Mouse (Mus musculus): ENCODE data around the gene Stoml3. TPM values are rescaled to one million over a fixed set of nuclear protein-coding genes. Genes with fewer than 3 reads are reported as not detected.

Gene Stoml3
- not detected in 2 replicates for polyA plus RNA-seq (2016; fragmentation: Nextera tagmentation; extraction: Ambion mirVana)

GRCm38 (mm10) chr3:53488353-53488752 is at the start of gene Stoml3:
Gene Stoml3, plus strand, starts transcription at chr3:53488653.
- no peak for ATAC-seq (ENCODE audit: low FRiP score)
- Histone ChIP-seq H3K4me1 (no peaks in the 10 kb centered on the region), H3K36me3 (replicated peaks) (no peaks in the 10 kb centered on the region), H3K9me3 (no peaks in the 10 kb centered on the region), H3K4me2 (no peak within 1 kb of the TSS), H3K27me3 (no peaks in the 10 kb centered on the region), H3K27ac (no peak within 1 kb of the TSS), H3K4me3 (replicated peaks) (no peak within 1 kb of the TSS), H3K9ac (no peak within 1 kb of the TSS)
- WGBS: 73% methylated on average over 6 of the region's 6 CpGs

- H3K27me3 ChIP-seq: no peaks in the 10 kb centered on the region
- H3K4me1 ChIP-seq: peaks cover 7% of the 10 kb centered on the region; the same call in 1 of the 2 replicates
- no peaks in the 10 kb centered on the region for H3K9me3 ChIP-seq
- peaks cover 14% of the 10 kb centered on the region for H3K36me3 ChIP-seq (replicated peaks)
- ATAC-seq (ENCODE audit: low FRiP score): peak; percentile 69; the same call in 1 of the 2 replicates
- H3K27ac ChIP-seq: no peak overlapping the region
- no peak overlapping the region for H3K9ac ChIP-seq
- 74% methylated on average over 5 of the region's 5 CpGs for WGBS
- H3K4me2 ChIP-seq: no peak overlapping the region
- H3K4me3 ChIP-seq (replicated peaks): no peak overlapping the region
These were observed 42.9 kb upstream of the Stoml3 start for GRCm38 (mm10) chr3:53445540-53445939.

- peaks cover 26% of the 10 kb centered on the region for H3K36me3 ChIP-seq (replicated peaks)
- H3K4me2 ChIP-seq: no peak overlapping the region
- no peaks in the 10 kb centered on the region for H3K27me3 ChIP-seq
- no peak for ATAC-seq (ENCODE audit: low FRiP score)
- no peak overlapping the region for H3K27ac ChIP-seq
- peaks cover 7% of the 10 kb centered on the region; the same call in 1 of the 2 replicates for H3K4me1 ChIP-seq
- H3K9ac ChIP-seq: no peak overlapping the region
- WGBS: 82% methylated on average over 3 of the region's 3 CpGs
- no peaks in the 10 kb centered on the region for H3K9me3 ChIP-seq
- no peak overlapping the region for H3K4me3 ChIP-seq (replicated peaks)
These were observed 41.7 kb upstream of the Stoml3 start for GRCm38 (mm10) chr3:53446801-53447200.

- Histone ChIP-seq H3K9ac (no peak overlapping the region), H3K4me3 (replicated peaks) (no peak overlapping the region), H3K27ac (no peak overlapping the region), H3K4me2 (no peak overlapping the region), H3K4me1 (peaks cover 7% of the 10 kb centered on the region; the same call in 1 of the 2 replicates), H3K27me3 (no peaks in the 10 kb centered on the region), H3K36me3 (replicated peaks) (peaks cover 39% of the 10 kb centered on the region), H3K9me3 (no peaks in the 10 kb centered on the region)
- 33% methylated on average over 2 of the region's 2 CpGs for WGBS
- peak; percentile 79 for ATAC-seq (ENCODE audit: low FRiP score)
These were observed 40.2 kb upstream of the Stoml3 start for GRCm38 (mm10) chr3:53448208-53448607.

GRCm38 (mm10) chr3:53450666-53451065 is 37.8 kb upstream of the Stoml3 start:
- Histone ChIP-seq H3K27ac (no peak overlapping the region), H3K4me3 (replicated peaks) (no peak overlapping the region), H3K9me3 (no peaks in the 10 kb centered on the region), H3K4me2 (no peak overlapping the region), H3K27me3 (no peaks in the 10 kb centered on the region), H3K36me3 (replicated peaks) (peaks cover 64% of the 10 kb centered on the region), H3K4me1 (0 out of 2 replicates have a peak, but pooled peaks cover under 1% of the 10 kb centered on the region), H3K9ac (no peak overlapping the region)
- no peak for ATAC-seq (ENCODE audit: low FRiP score)
- 92% methylated on average over 11 of the region's 11 CpGs for WGBS

GRCm38 (mm10) chr3:53452351-53452750 is 36.1 kb upstream of the Stoml3 start:
- H3K9me3 ChIP-seq: no peaks in the 10 kb centered on the region
- no peak overlapping the region for H3K27ac ChIP-seq
- H3K9ac ChIP-seq: no peak overlapping the region
- peaks cover 80% of the 10 kb centered on the region for H3K36me3 ChIP-seq (replicated peaks)
- no peak overlapping the region for H3K4me2 ChIP-seq
- no peaks in the 10 kb centered on the region for H3K27me3 ChIP-seq
- no peak overlapping the region for H3K4me3 ChIP-seq (replicated peaks)
- ATAC-seq (ENCODE audit: low FRiP score): no peak
- WGBS: 92% methylated on average over 10 of the region's 10 CpGs
- H3K4me1 ChIP-seq: no peaks in the 10 kb centered on the region

- WGBS: 97% methylated on average over 7 of the region's 7 CpGs
- ATAC-seq (ENCODE audit: low FRiP score): no peak
These were observed 35.1 kb upstream of the Stoml3 start for GRCm38 (mm10) chr3:53453346-53453745.

GRCm38 (mm10) chr3:53454005-53454404 is 34.4 kb upstream of the Stoml3 start:
- H3K27ac ChIP-seq: no peak overlapping the region
- no peak overlapping the region for H3K4me3 ChIP-seq (replicated peaks)
- H3K4me1 ChIP-seq: no peaks in the 10 kb centered on the region
- WGBS: 93% methylated on average over 6 of the region's 6 CpGs
- H3K9ac ChIP-seq: no peak overlapping the region
- no peak overlapping the region for H3K4me2 ChIP-seq
- H3K36me3 ChIP-seq (replicated peaks): peaks cover 86% of the 10 kb centered on the region
- no peaks in the 10 kb centered on the region for H3K27me3 ChIP-seq
- no peak for ATAC-seq (ENCODE audit: low FRiP score)
- H3K9me3 ChIP-seq: no peaks in the 10 kb centered on the region

More at GRCm38 (mm10) chr3:53453346-53453745, 35.1 kb upstream of the Stoml3 start:
- no peaks in the 10 kb centered on the region for H3K9me3 ChIP-seq
- H3K9ac ChIP-seq: no peak overlapping the region
- no peak overlapping the region for H3K4me3 ChIP-seq (replicated peaks)
- no peaks in the 10 kb centered on the region for H3K27me3 ChIP-seq
- H3K36me3 ChIP-seq (replicated peaks): peaks cover 88% of the 10 kb centered on the region
- H3K4me2 ChIP-seq: no peak overlapping the region
- H3K4me1 ChIP-seq: no peaks in the 10 kb centered on the region
- H3K27ac ChIP-seq: no peak overlapping the region

- H3K9ac ChIP-seq: no peak overlapping the region
- H3K4me1 ChIP-seq: no peaks in the 10 kb centered on the region
- no peak overlapping the region for H3K4me2 ChIP-seq
- no peak for ATAC-seq (ENCODE audit: low FRiP score)
- H3K4me3 ChIP-seq (replicated peaks): no peak overlapping the region
- H3K27ac ChIP-seq: no peak overlapping the region
- 91% methylated on average over 6 of the region's 6 CpGs for WGBS
- no peaks in the 10 kb centered on the region for H3K9me3 ChIP-seq
- peaks cover 81% of the 10 kb centered on the region for H3K36me3 ChIP-seq (replicated peaks)
- no peaks in the 10 kb centered on the region for H3K27me3 ChIP-seq
These were observed 33.9 kb upstream of the Stoml3 start for GRCm38 (mm10) chr3:53454561-53454960.

GRCm38 (mm10) chr3:53454984-53455383 is 33.5 kb upstream of the Stoml3 start:
- Histone ChIP-seq H3K4me2 (no peak overlapping the region), H3K36me3 (replicated peaks) (peaks cover 82% of the 10 kb centered on the region), H3K9me3 (no peaks in the 10 kb centered on the region), H3K4me3 (replicated peaks) (no peak overlapping the region), H3K4me1 (no peaks in the 10 kb centered on the region), H3K9ac (no peak overlapping the region), H3K27me3 (no peaks in the 10 kb centered on the region), H3K27ac (no peak overlapping the region)
- ATAC-seq (ENCODE audit: low FRiP score): no peak
- 86% methylated on average over 7 of the region's 7 CpGs for WGBS

- ATAC-seq (ENCODE audit: low FRiP score): no peak
These were observed 30.7 kb upstream of the Stoml3 start for GRCm38 (mm10) chr3:53457750-53458149.

GRCm38 (mm10) chr3:53460106-53460505 is 28.3 kb upstream of the Stoml3 start:
- ATAC-seq (ENCODE audit: low FRiP score): no peak
- Histone ChIP-seq H3K27ac (no peak overlapping the region), H3K9me3 (no peaks in the 10 kb centered on the region), H3K36me3 (replicated peaks) (peaks cover 44% of the 10 kb centered on the region), H3K27me3 (no peaks in the 10 kb centered on the region), H3K4me3 (replicated peaks) (no peak overlapping the region), H3K9ac (no peak overlapping the region), H3K4me1 (peaks cover 12% of the 10 kb centered on the region), H3K4me2 (no peak overlapping the region)
- WGBS: 86% methylated on average over 9 of the region's 9 CpGs

More at GRCm38 (mm10) chr3:53457750-53458149, 30.7 kb upstream of the Stoml3 start:
- Histone ChIP-seq H3K4me2 (no peak overlapping the region), H3K36me3 (replicated peaks) (peaks cover 66% of the 10 kb centered on the region), H3K4me3 (replicated peaks) (no peak overlapping the region), H3K9ac (no peak overlapping the region), H3K9me3 (no peaks in the 10 kb centered on the region), H3K27ac (no peak overlapping the region), H3K27me3 (no peaks in the 10 kb centered on the region), H3K4me1 (peaks cover 7% of the 10 kb centered on the region)
- 86% methylated on average over 5 of the region's 5 CpGs for WGBS

- Histone ChIP-seq H3K36me3 (replicated peaks) (peaks cover 18% of the 10 kb centered on the region), H3K9me3 (no peaks in the 10 kb centered on the region), H3K9ac (peak overlapping the region; percentile 86), H3K4me2 (peak overlapping the region; percentile 70), H3K4me3 (replicated peaks) (peak overlapping the region; percentile 87), H3K27me3 (no peaks in the 10 kb centered on the region), H3K4me1 (peaks cover 36% of the 10 kb centered on the region), H3K27ac (peak overlapping the region; percentile 85)
- ATAC-seq (ENCODE audit: low FRiP score): no peak
- whole genome bisulfite sequencing: 6% methylated on average over 9 of the region's 9 CpGs
These were observed 25.8 kb upstream of the Stoml3 start for GRCm38 (mm10) chr3:53462701-53463045.

Measured in forebrain, embryonic 12.5 days (tissue).